Mouse (Mus musculus) liver, adult (tissue): ENCODE data around the gene Tnfaip8l1.

Experiments
- GATA4 ChIP-seq: IDR thresholded peaks from 2 replicates; pipeline ENCODE4 v1.6.1; 2014; ENCODE audit warnings: mild to moderate bottlenecking, low read length; ENCODE audit not compliant: insufficient replicate concordance

Tnfaip8l1 gene

GRCm38 (mm10) chr17:56191266-56191665, 29.0 kb downstream of the Tnfaip8l1 start:
- no peak for TF ChIP-seq GATA4

- TF ChIP-seq GATA4: no peak
Observed at GRCm38 (mm10) chr17:56194357-56194756, 32.1 kb downstream of the Tnfaip8l1 start.

GRCm38 (mm10) chr17:56194765-56195164, 32.5 kb downstream of the Tnfaip8l1 start:
- no peak for TF ChIP-seq GATA4

GRCm38 (mm10) chr17:56196860-56197259, 34.6 kb downstream of the Tnfaip8l1 start:
- TF ChIP-seq GATA4: no peak

GRCm38 (mm10) chr17:56200586-56200985, 38.3 kb downstream of the Tnfaip8l1 start:
- no peak for TF ChIP-seq GATA4

GRCm38 (mm10) chr17:56201642-56202041, 39.4 kb downstream of the Tnfaip8l1 start:
- TF ChIP-seq GATA4: no peak

GRCm38 (mm10) chr17:56202476-56202875, 40.2 kb downstream of the Tnfaip8l1 start:
- TF ChIP-seq GATA4: no peak

- TF ChIP-seq GATA4: no peak
Observed at GRCm38 (mm10) chr17:56203729-56204128, 41.5 kb downstream of the Tnfaip8l1 start.

GRCm38 (mm10) chr17:56206276-56206884, 44.1 kb downstream of the Tnfaip8l1 start:
- no peak for TF ChIP-seq GATA4

GRCm38 (mm10) chr17:56206986-56207674, 44.9 kb downstream of the Tnfaip8l1 start:
- no peak for TF ChIP-seq GATA4

- no peak; the same call in 1 of the 2 replicates for TF ChIP-seq GATA4
Observed at GRCm38 (mm10) chr17:56207963-56208530, 45.8 kb downstream of the Tnfaip8l1 start.

GRCm38 (mm10) chr17:56208821-56209220, 46.5 kb downstream of the Tnfaip8l1 start:
- TF ChIP-seq GATA4: no peak

- peak; percentile 88; the same call in 1 of the 2 replicates for TF ChIP-seq GATA4
Observed at GRCm38 (mm10) chr17:56211090-56211489, 48.8 kb downstream of the Tnfaip8l1 start.

- no peak for TF ChIP-seq GATA4
Observed at GRCm38 (mm10) chr17:56212676-56213075, 50.4 kb downstream of the Tnfaip8l1 start.

GRCm38 (mm10) chr17:56214229-56214628, 52.0 kb downstream of the Tnfaip8l1 start:
- TF ChIP-seq GATA4: no peak

GRCm38 (mm10) chr17:56217670-56218069, 55.4 kb downstream of the Tnfaip8l1 start:
- no peak for TF ChIP-seq GATA4
